Mouse (Mus musculus) E14TG2a.4 (cell line): Measurements from ENCODE around the gene Ostf1.

ENCODE experiments used
- CTCF ChIP-seq: conservative IDR thresholded peaks from 2 replicates; pipeline ENCODE4 v1.5.1; 2014; ENCODE audit warnings: low read length
- NANOG ChIP-seq: IDR thresholded peaks from 2 replicates; pipeline ENCODE4 v1.6.1; 2014; ENCODE audit warnings: borderline replicate concordance, low read length, mixed read lengths
- POU5F1 ChIP-seq: IDR thresholded peaks from 2 replicates; pipeline ENCODE4 v1.6.1; 2014; ENCODE audit warnings: low read length, borderline replicate concordance

DNA sequence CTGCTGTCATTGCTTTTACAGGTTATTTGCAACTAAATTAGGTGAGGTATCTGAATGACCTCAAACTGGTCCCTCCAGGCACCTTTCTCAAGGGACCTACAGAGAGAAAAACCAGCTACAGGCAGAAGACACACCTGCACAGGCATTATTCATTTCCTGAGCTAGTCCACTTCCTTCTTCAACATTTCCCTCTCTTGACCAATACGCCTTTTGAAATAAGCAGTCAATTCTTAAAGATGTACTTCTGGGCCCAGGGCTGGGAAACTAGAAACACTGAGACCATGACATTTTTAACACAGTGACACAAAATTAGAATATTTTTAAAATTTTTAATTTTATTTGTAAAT, 52.6 kb downstream of the Ostf1 start:
- no peak for TF ChIP-seq CTCF
- TF ChIP-seq NANOG = no peak
- TF ChIP-seq POU5F1 = no peak
